Mouse (Mus musculus): ENCODE measurements at regions not wholly inside any gene's neighbourhood (a gene's known extent, or its start where the extent isn't known, plus 50 kb on each side); places are given as distances from the start of the nearest gene placed in this dataset.

DNA sequence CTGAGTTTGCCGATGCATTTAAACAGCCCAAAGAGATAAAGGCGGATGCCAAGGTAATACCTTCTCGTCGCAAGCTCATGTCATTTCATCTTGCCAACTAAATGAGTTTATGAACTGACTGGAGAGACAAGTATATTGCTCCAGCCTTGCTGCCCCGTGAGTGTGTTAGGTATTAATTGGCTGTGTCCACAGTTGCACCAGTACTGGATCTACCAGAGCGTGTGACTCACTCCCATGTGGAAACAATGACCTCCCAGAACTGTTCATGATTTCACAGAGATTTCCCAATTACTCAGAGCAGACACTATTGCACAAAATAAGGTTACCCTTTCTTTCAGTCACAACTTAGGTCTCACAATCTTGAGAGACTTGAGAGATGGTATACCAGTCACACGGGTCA lies 179.8 kb upstream of the Adgrl2 start:
- no peaks in the 10 kb centered on the region for H3K36me3 ChIP-seq (replicated peaks)
- peaks cover 47% of the 10 kb centered on the region for H3K9me3 ChIP-seq (replicated peaks)
- no peaks in the 10 kb centered on the region for H3K27me3 ChIP-seq (ENCODE audit: insufficient read depth, low read length)
- no peak for ATAC-seq (ENCODE audit: extremely low read depth, insufficient number of reproducible peaks, low FRiP score, poor library complexity, severe bottlenecking)
- no peak for DNase-seq (ENCODE audit: low spot score)
- no peaks in the 10 kb centered on the region for H3K4me1 ChIP-seq (ENCODE audit: insufficient read depth, low read depth, low read length)
- TF ChIP-seq POLR2AphosphoS5 (IDR thresholded peaks at IDR 0.05; ENCODE audit: insufficient replicate concordance, low read depth, low read length) (no peak), GATA1 (IDR thresholded peaks at IDR 0.05; ENCODE audit: borderline replicate concordance, low read length) (no peak), TAL1 (conservative IDR thresholded peaks at IDR 0.05; ENCODE audit: low read depth, low read length) (no peak), CTCF (IDR thresholded peaks at IDR 0.05; ENCODE audit: low read depth, low read length) (no peak), GATA2 (IDR thresholded peaks at IDR 0.05; ENCODE audit: borderline replicate concordance, low read depth, low read length) (no peak)
- no peak overlapping the region for H3K4me3 ChIP-seq (ENCODE audit: low read depth, low read length)

DNA sequence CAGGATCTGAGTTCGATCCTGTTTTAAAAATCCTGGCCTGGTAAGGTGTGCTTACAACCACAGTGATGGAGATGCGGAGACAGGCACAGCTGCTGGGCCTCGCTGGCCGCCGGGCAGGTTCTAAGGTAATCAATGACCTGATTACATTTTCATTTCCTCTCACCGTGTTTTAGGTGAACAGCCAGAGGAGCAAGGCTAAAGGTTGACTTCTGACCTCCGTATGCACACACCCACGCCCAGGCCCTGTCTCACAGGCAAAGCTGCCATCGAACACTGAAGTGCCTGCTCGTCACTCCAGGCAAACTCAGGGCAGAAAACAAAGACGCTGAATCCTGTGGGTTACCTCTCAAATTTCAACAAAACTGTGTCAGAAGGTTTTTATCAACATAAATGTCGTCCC lies 179.1 kb upstream of the Adgrl2 start:
- no peak for ATAC-seq (ENCODE audit: extremely low read depth, insufficient number of reproducible peaks, low FRiP score, poor library complexity, severe bottlenecking)
- H3K4me1 ChIP-seq (ENCODE audit: insufficient read depth, low read depth, low read length), result no peaks in the 10 kb centered on the region
- DNase-seq (ENCODE audit: low spot score), result no peak
- no peak overlapping the region for H3K4me3 ChIP-seq (ENCODE audit: low read depth, low read length)
- no peak for TF ChIP-seq CTCF (IDR thresholded peaks at IDR 0.05; ENCODE audit: low read depth, low read length)
- no peaks in the 10 kb centered on the region for H3K36me3 ChIP-seq (replicated peaks)
- no peaks in the 10 kb centered on the region for H3K27me3 ChIP-seq (ENCODE audit: insufficient read depth, low read length)
- H3K9me3 ChIP-seq (replicated peaks), result peaks cover 40% of the 10 kb centered on the region

GRCm38 (mm10) chr3:149167997-149168396 lies 177.6 kb upstream of the Adgrl2 start:
- TF ChIP-seq GATA1 (IDR thresholded peaks at IDR 0.05; ENCODE audit: borderline replicate concordance, low read length), result no peak
- TF ChIP-seq GATA2 (IDR thresholded peaks at IDR 0.05; ENCODE audit: borderline replicate concordance, low read depth, low read length), result no peak
- TF ChIP-seq CTCF (IDR thresholded peaks at IDR 0.05; ENCODE audit: low read depth, low read length), result no peak
- no peak for TF ChIP-seq POLR2AphosphoS5 (IDR thresholded peaks at IDR 0.05; ENCODE audit: insufficient replicate concordance, low read depth, low read length)
- TF ChIP-seq TAL1 (conservative IDR thresholded peaks at IDR 0.05; ENCODE audit: low read depth, low read length), result no peak
- Histone ChIP-seq H3K9me3 (replicated peaks) (peaks cover 28% of the 10 kb centered on the region), H3K4me1 (ENCODE audit: insufficient read depth, low read depth, low read length) (no peaks in the 10 kb centered on the region), H3K27me3 (ENCODE audit: insufficient read depth, low read length) (no peaks in the 10 kb centered on the region), H3K4me3 (ENCODE audit: low read depth, low read length) (no peak overlapping the region), H3K36me3 (replicated peaks) (no peaks in the 10 kb centered on the region)
- DNase-seq (ENCODE audit: low spot score), result no peak
- ATAC-seq (ENCODE audit: extremely low read depth, insufficient number of reproducible peaks, low FRiP score, poor library complexity, severe bottlenecking), result no peak

- H3K4me3 ChIP-seq (ENCODE audit: low read depth, low read length), result no peak overlapping the region
- TF ChIP-seq POLR2AphosphoS5 (IDR thresholded peaks at IDR 0.05; ENCODE audit: insufficient replicate concordance, low read depth, low read length) (no peak), GATA1 (IDR thresholded peaks at IDR 0.05; ENCODE audit: borderline replicate concordance, low read length) (no peak), TAL1 (conservative IDR thresholded peaks at IDR 0.05; ENCODE audit: low read depth, low read length) (no peak)
- H3K4me1 ChIP-seq (ENCODE audit: insufficient read depth, low read depth, low read length), result no peaks in the 10 kb centered on the region
- DNase-seq (ENCODE audit: low spot score) (no peak), ATAC-seq (ENCODE audit: extremely low read depth, insufficient number of reproducible peaks, low FRiP score, poor library complexity, severe bottlenecking) (no peak)
- no peaks in the 10 kb centered on the region for H3K27me3 ChIP-seq (ENCODE audit: insufficient read depth, low read length)
- peaks cover 27% of the 10 kb centered on the region for H3K9me3 ChIP-seq (replicated peaks)
- no peaks in the 10 kb centered on the region for H3K36me3 ChIP-seq (replicated peaks)
Measured at GRCm38 (mm10) chr3:149164804-149165203, 174.4 kb upstream of the Adgrl2 start.

DNA sequence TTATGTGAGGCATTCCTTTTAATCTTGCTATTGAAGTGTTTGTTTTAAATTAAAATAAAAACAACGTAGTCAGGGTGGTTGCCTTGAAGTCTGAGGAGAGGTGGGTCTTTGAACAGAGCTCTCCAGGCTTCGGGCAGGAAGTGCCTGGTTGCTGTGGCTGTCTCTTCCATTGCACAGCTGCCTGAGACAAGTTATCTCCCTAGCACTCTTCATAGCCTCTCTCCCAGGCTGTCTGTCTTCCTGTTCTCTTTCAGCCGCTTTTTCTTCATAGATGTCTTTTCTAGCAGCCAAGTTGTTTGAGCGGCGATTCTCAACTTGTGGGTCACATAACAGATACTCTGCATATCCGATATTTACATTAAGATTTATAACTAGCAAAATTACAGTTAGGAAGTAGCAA lies 173.2 kb upstream of the Adgrl2 start:
- H3K36me3 ChIP-seq (replicated peaks), result no peaks in the 10 kb centered on the region
- no peaks in the 10 kb centered on the region for H3K4me1 ChIP-seq (ENCODE audit: insufficient read depth, low read depth, low read length)
- no peaks in the 10 kb centered on the region for H3K27me3 ChIP-seq (ENCODE audit: insufficient read depth, low read length)
- no peak overlapping the region for H3K4me3 ChIP-seq (ENCODE audit: low read depth, low read length)
- ATAC-seq (ENCODE audit: extremely low read depth, insufficient number of reproducible peaks, low FRiP score, poor library complexity, severe bottlenecking) (no peak), DNase-seq (ENCODE audit: low spot score) (no peak)
- TF ChIP-seq GATA2 (IDR thresholded peaks at IDR 0.05; ENCODE audit: borderline replicate concordance, low read depth, low read length) (no peak), POLR2AphosphoS5 (IDR thresholded peaks at IDR 0.05; ENCODE audit: insufficient replicate concordance, low read depth, low read length) (no peak), GATA1 (IDR thresholded peaks at IDR 0.05; ENCODE audit: borderline replicate concordance, low read length) (no peak), CTCF (IDR thresholded peaks at IDR 0.05; ENCODE audit: low read depth, low read length) (no peak), TAL1 (conservative IDR thresholded peaks at IDR 0.05; ENCODE audit: low read depth, low read length) (no peak)
- H3K9me3 ChIP-seq (replicated peaks), result peaks cover 21% of the 10 kb centered on the region

DNA sequence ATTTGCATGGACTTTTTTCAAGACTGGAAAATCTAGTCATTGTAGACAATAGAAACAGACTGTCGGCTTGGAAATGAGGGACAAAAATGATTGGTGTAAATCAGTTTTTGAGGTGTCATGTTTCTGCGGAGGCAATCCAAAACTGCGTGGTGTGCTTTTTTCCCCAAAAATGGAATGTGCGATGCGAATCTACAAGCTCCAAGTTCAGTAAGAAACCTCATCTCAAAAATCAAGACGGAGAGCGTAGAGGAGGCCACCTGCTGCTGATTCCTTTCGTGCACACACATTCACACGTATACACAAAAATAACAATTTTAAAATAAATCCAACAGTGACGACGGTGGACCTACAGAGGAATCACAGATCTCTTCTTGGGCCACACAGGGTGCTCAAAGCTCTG lies 170.5 kb upstream of the Adgrl2 start:
- Histone ChIP-seq H3K36me3 (replicated peaks) (no peaks in the 10 kb centered on the region), H3K4me1 (ENCODE audit: insufficient read depth, low read depth, low read length) (no peaks in the 10 kb centered on the region), H3K9me3 (replicated peaks) (peaks cover 23% of the 10 kb centered on the region), H3K27me3 (ENCODE audit: insufficient read depth, low read length) (no peaks in the 10 kb centered on the region), H3K4me3 (ENCODE audit: low read depth, low read length) (no peak overlapping the region)
- DNase-seq (ENCODE audit: low spot score) (no peak), ATAC-seq (ENCODE audit: extremely low read depth, insufficient number of reproducible peaks, low FRiP score, poor library complexity, severe bottlenecking) (no peak)
- no peak for TF ChIP-seq TAL1 (conservative IDR thresholded peaks at IDR 0.05; ENCODE audit: low read depth, low read length)
- no peak for TF ChIP-seq GATA1 (IDR thresholded peaks at IDR 0.05; ENCODE audit: borderline replicate concordance, low read length)
- TF ChIP-seq GATA2 (IDR thresholded peaks at IDR 0.05; ENCODE audit: borderline replicate concordance, low read depth, low read length), result no peak
- no peak for TF ChIP-seq CTCF (IDR thresholded peaks at IDR 0.05; ENCODE audit: low read depth, low read length)
- no peak for TF ChIP-seq POLR2AphosphoS5 (IDR thresholded peaks at IDR 0.05; ENCODE audit: insufficient replicate concordance, low read depth, low read length)

- DNase-seq (ENCODE audit: low spot score), result no peak
- no peaks in the 10 kb centered on the region for H3K36me3 ChIP-seq (replicated peaks)
- no peak overlapping the region for H3K4me3 ChIP-seq (ENCODE audit: low read depth, low read length)
- peaks cover 17% of the 10 kb centered on the region for H3K9me3 ChIP-seq (replicated peaks)
- no peak for ATAC-seq (ENCODE audit: extremely low read depth, insufficient number of reproducible peaks, low FRiP score, poor library complexity, severe bottlenecking)
- no peaks in the 10 kb centered on the region for H3K4me1 ChIP-seq (ENCODE audit: insufficient read depth, low read depth, low read length)
- TF ChIP-seq GATA1 (IDR thresholded peaks at IDR 0.05; ENCODE audit: borderline replicate concordance, low read length) (no peak), TAL1 (conservative IDR thresholded peaks at IDR 0.05; ENCODE audit: low read depth, low read length) (no peak), CTCF (IDR thresholded peaks at IDR 0.05; ENCODE audit: low read depth, low read length) (no peak), POLR2AphosphoS5 (IDR thresholded peaks at IDR 0.05; ENCODE audit: insufficient replicate concordance, low read depth, low read length) (no peak), GATA2 (IDR thresholded peaks at IDR 0.05; ENCODE audit: borderline replicate concordance, low read depth, low read length) (no peak)
- H3K27me3 ChIP-seq (ENCODE audit: insufficient read depth, low read length), result no peaks in the 10 kb centered on the region
Measured at GRCm38 (mm10) chr3:149157381-149157780, 167.0 kb upstream of the Adgrl2 start.
